Mouse (Mus musculus): ENCODE measurements around the gene Nr1i2.

The Nr1i2 gene

DNA sequence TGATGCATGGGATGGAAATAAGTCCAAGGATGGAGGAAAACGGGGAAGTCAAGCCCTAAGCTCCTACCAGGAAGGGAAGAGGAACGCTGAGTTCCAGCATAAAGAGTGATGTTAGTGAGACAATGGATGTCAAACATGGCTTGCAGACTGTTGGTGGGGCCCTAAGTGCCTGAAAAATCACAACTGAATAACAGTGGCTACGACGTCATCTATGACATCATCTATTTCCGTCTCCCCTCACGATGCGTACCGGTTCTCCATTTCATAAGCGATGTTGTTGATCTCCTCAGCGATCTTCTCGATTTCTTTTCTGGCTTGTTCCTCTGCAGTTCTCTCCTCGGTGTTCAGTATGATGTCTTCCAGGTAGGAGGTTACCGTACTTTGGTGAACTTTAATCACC, 7.7 kb upstream of the Nr1i2 start:
- ChIA-PET CTCF (interaction anchor here in 1 of 4 experiments (0.8 kb wide), 1 partner anchor 181 kb away, joined by 3 read pairs; no protein-coding TSS in a partner anchor), POLR2A (interaction anchor here in 2 of 4 experiments (1.0 to 1.3 kb wide), 3 partner anchors 11 to 49 kb away, joined by 3 read pairs; no protein-coding TSS in a partner anchor)

DNA sequence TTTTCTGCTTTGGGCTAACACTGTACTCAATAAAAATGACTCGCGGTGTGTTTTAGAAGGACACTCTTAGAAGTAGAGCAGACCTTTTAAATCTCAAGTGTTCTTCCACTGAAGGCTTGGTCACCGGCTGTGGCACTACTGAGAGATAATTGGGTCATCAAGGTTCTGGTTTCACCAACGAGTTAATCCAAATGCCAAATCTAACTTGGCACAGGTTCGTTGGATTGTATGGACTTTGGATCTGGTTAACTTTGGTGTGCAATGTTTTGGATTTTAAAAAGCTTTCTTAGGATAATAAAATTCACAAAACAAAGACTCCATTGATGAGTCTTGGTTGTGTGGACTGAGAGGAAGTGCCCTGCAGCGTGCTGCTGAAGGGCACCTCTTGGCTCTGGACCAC, 3.8 kb upstream of the Nr1i2 start:
- POLR2A ChIA-PET = interaction anchor here in 1 of 4 experiments (0.8 kb wide), 1 partner anchor 26 kb away, joined by 3 read pairs; no protein-coding TSS in a partner anchor
- CTCF ChIA-PET = interaction anchor here in 1 of 4 experiments (1.1 kb wide), 1 partner anchor 23 kb away, joined by 6 read pairs; no protein-coding TSS in a partner anchor

DNA sequence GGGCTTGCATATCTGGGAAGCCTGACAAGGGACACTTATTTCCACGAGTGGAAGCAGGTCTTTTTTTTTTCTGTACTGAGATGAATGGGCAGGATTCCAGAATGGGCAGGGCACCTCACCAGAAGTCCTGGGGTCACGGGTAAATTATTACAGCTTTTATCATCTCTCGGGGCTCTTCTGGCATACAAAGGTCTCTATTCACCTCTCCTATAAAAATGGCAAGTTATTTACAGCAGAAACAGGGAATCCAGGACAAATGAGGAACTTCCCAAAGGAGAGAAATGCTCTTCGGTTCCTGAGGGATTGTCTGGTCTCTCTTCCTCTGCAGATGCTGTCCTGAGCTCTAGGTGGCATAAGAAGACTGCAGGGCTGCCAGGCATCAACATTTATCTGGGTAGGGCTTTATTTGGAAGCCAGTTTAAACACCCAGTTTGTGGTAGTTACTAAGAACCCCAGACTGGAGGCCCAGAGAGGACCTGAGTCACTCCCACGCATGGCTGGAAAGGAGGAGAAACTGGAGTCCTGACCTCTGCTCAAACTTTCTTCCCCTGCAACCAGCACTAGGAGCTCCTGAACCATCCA, 816 bp upstream of the Nr1i2 start:
- ChIA-PET POLR2A (interaction anchor here in 2 of 4 experiments (0.6 to 0.8 kb wide), 3 partner anchors 10 to 244 kb away, joined by 3 to 4 read pairs (median 4); partner anchors contain the start of gene Gsk3b (in 1 of the 2)), CTCF (interaction anchor here in 3 of 4 experiments (0.6 to 1.4 kb wide), 6 partner anchors 10 to 360 kb away, joined by 3 to 13 read pairs (median 4); no protein-coding TSS in a partner anchor)

DNA sequence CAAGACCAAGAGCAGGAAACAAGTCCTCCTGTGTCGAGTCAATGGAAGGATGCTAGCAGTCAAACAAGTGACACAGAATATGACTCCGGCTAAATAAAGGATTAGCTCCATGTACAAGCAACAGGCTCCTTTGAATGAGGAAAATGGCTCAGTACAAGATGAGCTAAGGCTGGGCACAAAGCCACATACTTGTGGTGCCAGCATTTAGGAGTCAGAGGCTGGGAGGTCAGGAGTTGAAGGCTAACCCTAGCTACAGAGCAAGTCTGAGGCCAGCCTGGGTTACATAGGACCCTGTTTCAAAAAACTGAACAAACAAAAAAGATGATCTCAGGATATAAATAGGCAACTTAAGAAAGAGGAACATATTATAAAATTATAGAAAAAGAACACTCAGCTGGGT, 4.5 kb downstream of the Nr1i2 start:
- CTCF ChIA-PET = interaction anchor here in 3 of 4 experiments (0.5 to 0.6 kb wide), 3 partner anchors 156 to 359 kb away, joined by 3 to 7 read pairs (median 4); no protein-coding TSS in a partner anchor
- POLR2A ChIA-PET = interaction anchor here in 1 of 4 experiments (0.6 kb wide), 1 partner anchor 377 kb away, joined by 3 read pairs; no protein-coding TSS in a partner anchor

DNA sequence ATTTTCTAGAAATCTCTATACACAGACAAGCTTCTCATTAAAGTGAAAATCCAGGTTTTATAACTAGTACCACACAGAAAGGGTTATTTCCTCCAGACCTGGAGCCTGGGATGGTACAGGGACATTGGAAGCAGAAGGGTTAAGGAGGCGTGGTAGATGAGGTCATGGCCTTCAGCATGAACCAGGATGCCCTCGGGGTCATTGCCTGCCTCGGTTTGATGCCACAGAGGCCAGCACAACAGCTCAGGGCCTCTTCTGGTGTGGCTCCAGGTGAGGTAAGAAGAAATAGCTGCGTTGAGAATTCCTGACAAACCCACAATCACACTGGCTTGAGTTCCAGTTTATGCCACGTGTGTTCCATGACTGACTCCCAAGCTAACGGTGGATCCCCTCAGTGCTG, 5.8 kb downstream of the Nr1i2 start:
- CTCF ChIA-PET = no interaction called here

DNA sequence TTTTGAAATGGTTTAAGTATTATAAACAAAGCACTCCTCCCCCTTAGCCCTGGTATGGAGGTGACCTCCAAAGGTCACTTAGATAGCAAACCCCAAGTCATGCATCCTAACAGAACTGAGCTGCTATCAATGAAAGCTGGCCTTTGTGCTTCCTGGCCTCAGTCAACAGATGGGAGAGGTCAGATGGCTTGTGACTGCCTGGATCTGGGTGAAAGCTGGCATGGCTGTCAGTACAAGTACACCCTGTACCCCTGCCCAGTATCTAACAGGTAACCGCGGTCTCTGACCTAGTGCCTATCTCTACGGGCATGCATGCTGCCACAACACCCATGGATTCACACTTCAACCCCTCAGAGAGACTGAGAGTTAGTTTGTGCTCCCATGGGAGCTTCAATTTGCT, 6.9 kb downstream of the Nr1i2 start:
- ChIA-PET CTCF (interaction anchor here in 1 of 4 experiments (0.6 to 0.7 kb wide), 2 partner anchors 105 to 196 kb away, joined by 5 to 9 read pairs; no protein-coding TSS in a partner anchor), POLR2A (interaction anchor here in 1 of 4 experiments (0.5 kb wide), 1 partner anchor 260 kb away, joined by 5 read pairs; no protein-coding TSS in a partner anchor)

More for the DNA sequence above, 5.8 kb downstream of the Nr1i2 start:
- POLR2A ChIA-PET = interaction anchor here in 1 of 4 experiments (0.8 kb wide), 1 partner anchor 13 kb away, joined by 3 read pairs; no protein-coding TSS in a partner anchor

DNA sequence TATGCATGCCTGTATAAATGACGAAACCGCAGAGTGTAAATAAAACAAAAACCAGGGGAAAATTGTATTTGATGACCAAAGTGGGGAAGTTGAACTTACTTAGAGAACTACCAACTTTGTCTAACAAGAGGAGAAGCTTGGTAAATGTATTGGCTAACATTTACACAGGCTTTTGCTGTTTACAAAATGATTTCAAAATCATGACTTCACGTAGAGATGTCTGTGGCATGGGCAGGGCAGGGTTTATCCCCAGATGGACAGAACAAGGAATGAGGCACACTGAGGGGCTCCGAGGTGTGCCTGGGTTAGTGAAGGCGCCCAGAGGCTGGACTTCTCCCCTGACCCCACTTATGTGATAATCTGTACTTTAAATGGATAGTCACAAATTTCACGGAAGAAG, 7.3 kb downstream of the Nr1i2 start:
- ChIA-PET POLR2A (no interaction called here), CTCF (interaction anchor here in 1 of 4 experiments (0.5 kb wide), 1 partner anchor 93 kb away, joined by 5 read pairs; no protein-coding TSS in a partner anchor)

DNA sequence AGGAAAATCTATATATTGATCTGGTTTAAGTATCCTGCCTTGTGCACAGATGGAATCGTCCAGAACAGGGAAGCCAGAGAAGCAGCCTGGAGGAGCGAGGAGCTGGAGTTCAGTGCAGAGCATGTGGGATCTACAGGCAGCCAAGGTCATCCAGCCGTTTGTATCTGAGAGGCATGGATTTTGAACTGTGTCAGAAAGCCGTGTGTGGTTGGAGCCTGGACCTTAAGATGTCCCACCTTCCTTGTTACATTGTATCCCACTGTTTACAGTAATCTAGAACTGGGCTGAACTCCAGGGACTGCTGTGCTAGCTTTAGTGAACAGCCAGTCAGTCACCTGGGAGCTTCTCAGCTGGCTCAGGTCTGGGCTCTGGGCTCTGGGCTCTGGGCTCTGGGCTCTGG, 8.1 kb downstream of the Nr1i2 start:
- POLR2A ChIA-PET = interaction anchor here in 1 of 4 experiments (0.7 kb wide), 1 partner anchor 172 kb away, joined by 3 read pairs; no protein-coding TSS in a partner anchor
- CTCF ChIA-PET = no interaction called here

DNA sequence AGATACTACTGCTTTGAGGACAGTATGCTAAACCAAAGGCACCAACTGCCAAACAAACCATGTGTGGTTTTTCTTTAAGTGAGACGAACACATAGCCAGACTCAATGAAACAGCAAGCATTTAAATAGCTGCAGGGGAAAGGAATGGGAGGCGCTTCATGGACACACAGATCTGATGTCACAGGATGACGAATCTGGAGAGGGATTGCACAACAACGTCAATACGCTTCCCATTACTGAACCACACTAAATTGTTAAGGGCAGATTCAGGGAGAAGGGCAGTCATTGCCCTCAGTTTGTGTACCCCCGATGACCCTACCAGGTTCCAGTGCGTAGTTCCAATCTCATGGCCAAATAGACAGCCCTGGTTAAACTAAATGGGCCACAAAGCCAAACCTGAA, 8.8 kb downstream of the Nr1i2 start:
- ChIA-PET CTCF (interaction anchor here in 1 of 4 experiments (0.5 kb wide), 1 partner anchor 50 kb away, joined by 3 read pairs; no protein-coding TSS in a partner anchor), POLR2A (interaction anchor here in 1 of 4 experiments (1.2 kb wide), 1 partner anchor 13 kb away, joined by 4 read pairs; no protein-coding TSS in a partner anchor)

DNA sequence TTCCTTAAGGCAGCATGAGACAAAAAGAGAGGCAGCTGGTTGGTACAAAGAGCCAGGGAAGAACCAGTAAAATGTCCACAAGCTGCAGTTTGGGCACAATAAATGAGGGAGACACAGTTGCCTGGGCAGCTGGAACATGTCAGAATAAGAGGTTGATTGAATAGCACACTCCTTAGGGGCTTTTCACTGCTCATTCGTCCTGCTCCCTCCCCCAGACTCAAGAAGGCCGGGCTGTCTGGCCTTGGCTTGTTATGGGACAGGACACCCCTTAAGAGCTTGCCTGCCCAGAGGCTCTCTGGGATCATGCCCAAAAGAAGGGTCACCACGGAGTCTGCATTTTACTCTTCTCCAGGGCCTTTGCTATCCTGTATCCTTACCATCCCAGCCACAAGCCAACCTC, 11.3 kb downstream of the Nr1i2 start:
- ChIA-PET POLR2A (interaction anchor here in 1 of 4 experiments (0.6 kb wide), 1 partner anchor 22 kb away, joined by 6 read pairs; no protein-coding TSS in a partner anchor), CTCF (interaction anchor here (0.6 to 0.9 kb wide), 5 partner anchors 19 to 320 kb away, joined by 3 to 6 read pairs (median 4); no protein-coding TSS in a partner anchor)

DNA sequence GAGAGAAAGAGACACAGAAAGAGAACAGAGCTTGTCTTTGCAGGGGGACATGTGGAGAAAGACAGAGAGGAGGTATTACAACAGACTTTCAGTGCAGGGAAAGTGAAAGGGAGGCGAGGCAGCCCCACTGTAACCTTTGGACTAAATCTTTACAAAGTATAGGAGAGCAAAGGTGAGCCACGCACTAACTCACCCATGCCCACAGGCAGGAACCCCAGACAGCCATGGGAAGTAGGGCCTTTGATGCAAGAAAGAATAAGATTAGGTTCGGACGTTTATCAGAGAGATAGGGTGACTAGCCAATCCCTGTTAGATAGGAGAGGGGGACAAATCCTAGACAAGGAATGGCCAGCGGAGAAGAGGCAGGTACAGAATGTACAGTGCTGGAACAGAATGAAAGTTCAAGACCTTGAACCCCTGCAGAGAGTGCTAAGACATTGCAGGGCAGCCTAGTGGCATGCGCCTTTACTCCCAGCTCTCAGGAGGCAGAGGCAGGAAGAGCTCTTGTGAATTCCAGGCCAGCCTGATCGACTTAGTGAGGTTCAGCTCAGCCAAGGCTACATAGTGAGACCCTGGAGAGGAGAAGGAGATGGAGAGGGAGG, 12.0 kb downstream of the Nr1i2 start:
- CTCF ChIA-PET = interaction anchor here in 1 of 4 experiments (0.9 kb wide), 1 partner anchor 39 kb away, joined by 3 read pairs; no protein-coding TSS in a partner anchor
- POLR2A ChIA-PET = interaction anchor here in 1 of 4 experiments (0.6 kb wide), 1 partner anchor 23 kb away, joined by 6 read pairs; no protein-coding TSS in a partner anchor

DNA sequence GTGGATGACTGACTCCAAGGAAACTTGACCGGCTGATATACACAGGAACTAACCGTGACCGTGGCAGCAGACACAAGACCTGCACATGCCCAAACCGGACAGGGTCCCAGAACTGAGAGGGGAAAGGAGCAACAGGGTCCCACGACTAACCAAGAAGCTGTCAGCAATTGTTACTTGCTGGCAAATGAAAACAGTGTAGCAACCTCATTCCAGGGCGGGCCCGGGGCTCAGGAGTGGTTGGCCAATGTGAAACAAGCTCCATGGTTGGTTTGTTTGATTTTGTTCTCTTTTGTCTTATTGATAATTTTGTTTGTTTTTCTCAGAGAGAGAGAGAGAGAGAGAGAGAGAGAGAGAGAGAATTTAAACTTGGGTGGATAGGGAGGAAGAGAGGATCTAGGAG, 13.7 kb downstream of the Nr1i2 start:
- ChIA-PET CTCF (interaction anchor here in 1 of 4 experiments (1.2 kb wide), 1 partner anchor 136 kb away, joined by 3 read pairs; no protein-coding TSS in a partner anchor), POLR2A (no interaction called here)

DNA sequence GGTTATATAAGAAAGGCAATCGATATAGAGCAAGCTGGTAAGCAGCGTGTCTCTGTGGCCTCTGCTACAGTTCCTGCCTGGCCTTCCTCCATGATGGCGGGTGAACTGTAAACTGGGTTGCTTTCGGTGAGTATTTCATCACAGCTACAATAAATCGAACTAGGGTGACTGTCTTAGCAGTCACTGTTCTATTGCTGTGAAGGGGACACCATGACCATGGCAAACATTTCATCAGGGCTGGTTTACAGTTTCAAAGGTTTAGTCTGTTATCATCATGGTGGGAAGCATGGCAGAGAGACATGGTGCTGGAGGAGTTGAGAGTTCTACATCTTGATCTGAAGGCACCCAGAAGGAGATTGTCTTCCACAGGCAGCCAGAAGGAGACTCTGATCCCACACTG, 14.8 kb downstream of the Nr1i2 start:
- ChIA-PET POLR2A (no interaction called here), CTCF (no interaction called here)

DNA sequence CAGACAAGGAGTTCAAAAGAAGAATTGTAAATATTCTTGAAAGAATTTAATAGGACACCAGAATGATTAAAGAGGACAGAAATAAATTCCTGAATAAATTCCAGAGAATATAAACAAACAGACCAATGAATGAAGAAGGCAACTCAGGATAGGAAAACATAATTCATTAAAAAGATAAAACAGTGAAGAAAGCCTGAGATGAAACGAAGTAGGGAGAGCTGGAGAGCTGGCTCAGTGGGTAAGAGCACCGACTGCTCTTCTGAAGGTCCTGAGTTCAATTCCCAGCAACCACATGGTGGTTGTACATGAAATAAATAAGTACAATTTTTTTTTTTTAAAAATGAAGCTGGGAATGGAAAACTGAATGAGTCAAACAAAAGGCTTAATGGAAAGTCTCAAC, 19.9 kb downstream of the Nr1i2 start:
- POLR2A ChIA-PET = no interaction called here
- CTCF ChIA-PET = no interaction called here

DNA sequence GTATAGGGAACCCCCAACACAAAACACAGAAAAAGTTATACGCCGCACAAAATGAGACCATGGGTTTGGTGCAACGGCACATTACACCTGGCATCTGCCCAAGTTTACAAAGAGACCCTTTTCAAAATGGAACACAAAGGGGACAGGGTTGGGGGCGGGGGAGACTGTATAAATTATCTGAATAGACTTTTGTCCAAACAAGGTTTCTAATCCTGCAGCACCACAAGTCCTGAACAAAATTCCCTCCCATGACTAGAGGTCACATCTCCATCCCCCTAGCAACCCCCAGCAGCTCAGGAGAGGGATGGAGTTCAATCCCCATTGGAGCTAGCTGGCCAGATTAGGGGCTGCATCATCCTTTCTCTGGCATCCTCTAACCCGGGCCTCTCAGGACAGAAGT, 22.1 kb downstream of the Nr1i2 start:
- ChIA-PET POLR2A (interaction anchor here in 1 of 4 experiments (1.3 to 2.3 kb wide), 3 partner anchors 13 to 35 kb away, joined by 4 to 6 read pairs (median 4); no protein-coding TSS in a partner anchor), CTCF (no interaction called here)

DNA sequence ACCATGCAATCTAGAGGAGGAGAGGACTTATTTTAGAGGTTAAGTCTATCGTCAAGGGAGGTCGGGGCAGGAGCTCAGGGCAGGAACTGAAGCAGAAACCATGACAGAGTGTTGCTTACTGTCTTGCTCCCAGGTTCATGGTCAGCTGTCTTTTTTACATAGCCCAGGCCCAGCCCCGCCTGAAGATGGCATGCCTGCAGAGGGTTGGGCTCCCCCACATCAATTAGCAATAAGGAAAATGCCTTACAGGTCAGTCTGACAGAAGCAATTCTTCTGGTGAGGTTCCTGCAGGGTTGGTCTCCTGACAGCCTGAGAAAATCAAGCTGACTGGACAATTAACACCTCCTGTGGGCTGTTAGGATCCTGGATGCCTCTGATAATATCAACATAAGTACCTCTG, 23.0 kb downstream of the Nr1i2 start:
- POLR2A ChIA-PET = interaction anchor here in 1 of 4 experiments (1.3 to 2.3 kb wide), 3 partner anchors 13 to 36 kb away, joined by 4 to 6 read pairs (median 4); no protein-coding TSS in a partner anchor
- CTCF ChIA-PET = no interaction called here

DNA sequence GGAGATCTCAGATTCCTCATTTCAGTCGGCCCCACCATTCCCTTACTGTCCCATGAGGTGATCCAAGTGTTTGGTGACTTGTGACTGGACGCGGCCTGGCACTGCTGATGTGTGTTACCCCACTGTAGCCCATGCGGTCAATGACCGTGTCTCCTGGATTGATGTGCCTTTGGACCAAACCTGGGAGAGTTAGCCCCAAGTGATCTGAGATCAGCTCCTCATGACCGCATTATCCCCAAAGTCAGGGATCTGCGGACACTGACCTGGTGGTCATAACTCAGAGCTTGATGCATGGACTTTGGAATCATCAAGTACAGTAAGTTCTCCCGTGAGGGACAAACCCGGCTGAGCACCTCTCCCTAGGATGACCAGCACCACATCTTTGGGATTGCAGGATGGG, 38.7 kb downstream of the Nr1i2 start:
- CTCF ChIA-PET = interaction anchor here in 3 of 4 experiments (0.5 to 1.4 kb wide), 5 partner anchors 15 to 261 kb away, joined by 3 to 6 read pairs (median 4); no protein-coding TSS in a partner anchor
- POLR2A ChIA-PET = interaction anchor here (0.6 to 2.2 kb wide), 4 partner anchors 85 to 332 kb away, joined by 3 to 5 read pairs (median 4); no protein-coding TSS in a partner anchor

DNA sequence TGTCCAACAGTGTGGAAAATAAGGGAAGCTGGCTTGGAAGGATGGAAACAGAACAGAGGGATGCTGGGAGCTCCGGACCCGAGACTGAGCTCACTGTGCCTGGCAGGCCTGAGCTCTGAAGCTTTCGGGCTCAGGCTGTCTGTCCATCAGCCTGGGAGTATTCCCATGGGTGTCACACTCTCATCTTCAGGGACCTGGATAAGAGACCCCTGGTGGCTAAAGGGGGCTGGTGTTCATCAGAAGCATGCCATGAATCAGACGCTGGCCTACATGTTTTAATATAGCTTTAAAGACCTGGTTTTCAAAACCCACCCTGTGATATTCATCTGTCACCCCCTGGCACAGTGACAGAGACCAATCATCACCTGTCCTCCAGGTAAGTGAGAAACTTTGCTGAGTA, 39.5 kb downstream of the Nr1i2 start:
- ChIA-PET POLR2A (interaction anchor here in 3 of 4 experiments (1.2 to 2.2 kb wide), 6 partner anchors 9 to 280 kb away, joined by 3 to 5 read pairs (median 4); no protein-coding TSS in a partner anchor), CTCF (interaction anchor here in 2 of 4 experiments (0.6 to 2.5 kb wide), 7 partner anchors 15 to 457 kb away, joined by 3 to 12 read pairs (median 3); no protein-coding TSS in a partner anchor)

DNA sequence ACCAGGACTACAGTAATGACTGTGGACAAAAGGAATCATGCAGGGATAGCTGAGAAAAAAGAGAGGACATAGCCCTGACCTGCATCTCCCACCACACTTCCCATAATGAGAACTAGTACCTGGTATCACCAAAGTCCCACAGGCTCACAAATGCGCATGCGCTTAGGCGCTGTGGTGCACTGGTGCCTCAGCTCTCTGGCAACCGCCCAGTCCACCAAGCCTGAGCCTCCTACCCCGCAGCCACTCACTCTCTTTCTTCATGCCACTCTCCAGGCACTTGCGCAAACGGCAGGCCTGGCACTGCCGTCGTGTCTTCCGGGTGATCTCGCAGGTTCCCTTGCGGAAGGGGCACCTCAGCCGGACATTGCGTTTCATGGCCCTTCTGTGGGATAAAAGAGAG, 40.6 kb downstream of the Nr1i2 start:
- CTCF ChIA-PET = interaction anchor here in 1 of 4 experiments (0.7 to 2.5 kb wide), 5 partner anchors 14 to 259 kb away, joined by 3 to 12 read pairs (median 4); no protein-coding TSS in a partner anchor
- POLR2A ChIA-PET = interaction anchor here in 3 of 4 experiments (0.9 to 2.2 kb wide), 15 partner anchors 8 to 279 kb away, joined by 3 to 12 read pairs (median 4); partner anchors contain the start of genes Gsk3b (in 1 of the 3) and Timmdc1 (in 1 of the 3)

Data from embryonic stem cell, embryonic (primary cell).